Mouse (Mus musculus) layer of hippocampus, postnatal 25 days (tissue): ENCODE results near the gene Gm42417. TPM values are rescaled to one million over a fixed set of nuclear protein-coding genes. Genes with fewer than 3 reads are reported as not detected.

Experiments used
- DNase-seq, 2 experiments: peaks; one replicate each; pipeline ENCODE4 v3.0.0; 2022; ENCODE audit warnings: mixed read lengths in 2 of 2, low spot score in 1 of 2; ENCODE audit errors: extremely low spot score in 1 of 2
- total RNA-seq, 2 experiments: library from RNA; stranded (reverse); gene quantifications; 2 replicates each; pipeline ENCODE4 v1.2.3; 2021

Gm42417 gene
- total RNA-seq, 2 experiments from 2014 or later, result 0.47 TPM; not detected in 1

GRCm38 (mm10) chr1:36566425-36566824 is 27.2 kb upstream of the Gm42417 start:
- DNase-seq, result no peak

DNA sequence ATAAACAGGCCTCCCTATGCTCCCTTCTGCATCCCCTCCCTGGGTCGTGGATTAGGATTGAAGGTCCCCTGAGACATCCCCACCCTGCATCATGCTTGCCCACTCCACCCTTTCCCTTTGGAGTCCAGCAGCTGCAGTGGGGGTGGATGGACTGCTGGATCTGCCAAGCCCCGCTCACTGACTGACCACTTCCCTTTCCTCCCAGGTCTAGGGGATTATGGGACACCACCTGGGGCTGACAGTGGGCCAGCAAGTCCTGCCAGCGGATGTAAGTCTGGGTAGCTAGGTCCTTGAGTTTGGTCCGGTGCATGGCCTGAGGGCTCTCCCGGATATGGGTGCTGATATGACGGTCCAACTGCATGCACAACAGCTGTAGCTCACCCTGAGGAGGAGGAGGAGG is 24.9 kb upstream of the Gm42417 start:
- DNase-seq, result no peak

DNA sequence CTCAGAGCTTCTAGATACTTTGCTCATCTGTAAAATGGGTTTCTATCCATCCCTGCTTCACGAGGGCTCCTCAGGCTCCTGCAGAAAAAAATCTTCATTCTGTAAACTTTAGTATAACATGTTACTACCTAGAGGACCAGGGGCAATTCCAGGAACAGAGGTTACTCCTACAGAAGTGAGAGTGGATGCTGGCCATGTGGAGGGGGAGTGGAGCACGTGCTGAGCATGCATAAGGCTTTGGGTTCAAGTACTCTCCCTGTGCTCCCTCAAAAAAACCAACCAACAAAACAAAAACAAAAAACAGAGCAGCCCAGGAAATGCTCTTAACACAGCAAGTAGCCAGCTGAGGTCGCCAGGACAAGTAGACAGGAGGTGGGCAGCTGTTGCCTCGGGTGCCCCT is 24.4 kb upstream of the Gm42417 start:
- DNase-seq, result no peak

DNA sequence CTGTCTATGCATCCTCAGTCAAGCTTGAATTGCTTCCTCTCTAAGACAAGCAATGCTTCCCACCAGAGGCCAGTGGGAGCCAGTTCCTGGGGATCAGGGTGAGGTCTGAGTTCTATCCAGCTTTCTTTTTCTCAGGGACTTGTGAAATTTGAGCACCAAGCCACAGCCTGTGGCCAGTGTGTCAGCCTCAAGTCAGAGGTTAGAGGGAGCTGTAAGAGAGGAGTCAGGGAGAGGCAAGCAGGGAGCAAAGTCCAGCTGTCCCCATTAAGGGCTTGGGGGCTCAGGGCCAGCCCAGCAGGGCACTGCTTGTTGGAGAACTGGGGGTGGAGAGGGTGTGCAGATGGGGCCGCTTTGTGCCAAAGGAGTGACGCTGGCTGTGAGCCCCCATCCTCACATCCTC is 24.0 kb upstream of the Gm42417 start:
- DNase-seq, result no peak

GRCm38 (mm10) chr1:36562388-36562787 is 23.2 kb upstream of the Gm42417 start:
- no peak for DNase-seq

DNA sequence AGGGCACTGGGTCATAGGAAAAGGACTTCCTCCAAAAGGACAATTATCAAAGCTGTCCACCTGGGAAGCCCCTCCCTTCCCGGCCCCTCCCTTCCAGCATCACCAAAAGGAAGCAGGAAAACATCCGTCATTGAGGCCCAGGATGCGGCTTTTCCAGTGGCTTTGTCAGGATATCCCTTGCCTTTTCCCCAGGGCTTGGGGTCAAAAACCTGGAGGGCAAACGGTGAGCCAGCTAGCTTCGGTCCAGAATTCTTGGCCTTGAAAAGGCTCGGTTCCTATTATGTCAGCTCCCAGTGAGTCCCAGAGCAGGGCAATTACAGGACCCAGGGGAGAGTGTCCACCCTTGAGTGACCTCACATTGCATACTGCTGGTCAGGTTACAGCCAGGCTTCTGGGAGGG is 21.7 kb upstream of the Gm42417 start:
- no peak for DNase-seq

DNA sequence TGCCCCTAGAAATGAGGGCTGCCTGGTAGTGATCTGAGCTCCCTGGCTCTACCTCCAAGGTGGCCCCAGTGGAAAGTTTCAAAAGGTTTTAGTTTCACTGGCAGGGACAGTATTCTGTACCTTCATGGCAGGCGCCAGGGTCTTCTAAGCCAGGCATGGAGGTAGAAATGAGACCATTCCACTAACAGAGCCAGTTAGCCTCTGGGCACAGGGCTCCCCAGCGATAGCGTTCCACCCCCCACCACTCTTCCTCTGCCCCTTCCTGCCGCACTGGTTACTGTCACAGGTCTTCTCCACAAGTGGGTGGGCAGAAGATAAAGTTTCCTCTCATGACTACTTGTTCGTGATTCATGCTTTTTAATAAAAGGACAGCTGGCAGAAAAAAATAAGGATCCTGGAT is 20.7 kb upstream of the Gm42417 start:
- no peak for DNase-seq

GRCm38 (mm10) chr1:36559256-36559655 is 20.0 kb upstream of the Gm42417 start:
- no peak for DNase-seq

DNA sequence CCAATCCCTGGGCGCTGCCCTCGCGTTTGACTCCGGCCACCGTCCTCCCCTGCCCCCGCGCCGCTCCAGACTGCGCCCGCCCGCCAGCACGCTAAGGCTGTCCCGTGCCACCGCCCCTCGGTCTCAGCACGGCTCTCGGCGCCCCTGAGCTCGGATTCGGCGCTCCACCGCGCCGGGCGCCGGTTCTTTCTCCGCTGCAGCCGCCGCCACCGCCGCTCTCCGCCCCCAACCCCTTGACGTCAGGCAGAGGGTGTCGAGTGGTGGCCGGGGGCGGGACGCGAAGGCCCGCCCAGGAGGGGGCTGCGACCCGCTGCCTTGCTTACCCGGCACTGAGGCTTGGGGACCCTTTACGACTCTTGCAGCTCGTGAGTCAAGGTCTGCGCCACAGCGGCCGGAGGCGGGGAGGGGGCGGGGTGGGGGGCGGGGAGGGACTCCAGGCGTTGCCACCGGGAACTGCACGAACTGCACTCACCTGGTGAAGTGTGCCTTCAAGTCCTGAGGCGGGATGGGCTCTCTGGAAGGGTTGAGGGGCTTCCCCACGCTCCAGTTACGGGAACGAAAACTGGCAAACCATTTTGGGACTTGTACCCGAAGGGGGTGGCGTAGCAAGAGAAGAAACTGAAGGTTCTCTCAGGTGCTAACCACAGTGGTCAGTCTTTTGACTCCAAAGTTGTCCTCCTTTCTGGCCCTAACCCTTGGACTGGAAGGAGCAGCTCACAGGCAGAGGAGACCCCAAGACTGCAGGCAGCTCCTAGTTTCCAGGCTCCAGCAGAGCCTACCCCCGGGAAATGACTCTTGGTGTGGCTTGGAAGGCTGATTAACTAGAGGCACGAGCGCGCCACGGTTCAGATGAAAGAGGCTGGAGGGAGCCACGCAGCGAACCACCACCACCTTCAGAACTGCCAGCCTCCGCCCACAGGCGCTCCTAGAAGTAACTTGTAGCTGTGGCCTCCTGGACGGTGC is 19.1 kb upstream of the Gm42417 start, which contains the start of gene Sema4c:
Gene Sema4c (minus strand): TSS at position 319 of the 963 bp plus-strand sequence.
- DNase-seq, result peak; percentile 66 to 70

DNA sequence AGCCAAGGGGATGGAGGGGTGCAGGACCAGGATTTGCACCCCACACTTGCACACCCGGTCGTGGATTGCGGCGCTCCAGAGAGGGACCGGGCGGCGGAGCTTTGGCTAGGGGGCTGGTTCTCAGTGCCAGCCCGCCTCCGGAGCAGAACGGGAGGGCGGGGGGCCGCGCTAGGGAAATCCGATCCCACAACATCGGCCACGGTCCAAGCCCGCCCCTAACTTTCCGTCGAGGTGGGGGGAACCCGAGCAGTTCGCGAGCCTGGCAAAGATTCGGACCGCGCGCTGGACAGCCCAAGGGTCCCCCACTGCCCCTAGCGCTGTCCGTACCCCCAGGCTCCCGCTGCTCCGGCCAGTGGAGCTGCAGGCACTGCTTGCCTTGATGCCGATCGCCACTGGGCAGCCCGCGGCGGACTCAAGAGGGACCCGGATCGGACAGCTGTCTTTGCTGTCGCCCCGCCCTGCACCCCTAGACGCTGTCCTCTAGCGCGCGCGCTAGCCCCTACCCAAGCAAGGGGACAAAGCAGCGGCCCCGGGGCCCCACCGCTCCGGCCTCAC is 18.3 kb upstream of the Gm42417 start:
- DNase-seq, result peak; percentile 55 to 57

- peak; percentile 99 for DNase-seq
These were observed 17.6 kb upstream of the Gm42417 start for GRCm38 (mm10) chr1:36556553-36557456.

- DNase-seq, result no peak
These were observed 16.7 kb upstream of the Gm42417 start for GRCm38 (mm10) chr1:36555798-36556395.

- DNase-seq, result no peak
These were observed 15.6 kb upstream of the Gm42417 start for GRCm38 (mm10) chr1:36554633-36555399.

DNA sequence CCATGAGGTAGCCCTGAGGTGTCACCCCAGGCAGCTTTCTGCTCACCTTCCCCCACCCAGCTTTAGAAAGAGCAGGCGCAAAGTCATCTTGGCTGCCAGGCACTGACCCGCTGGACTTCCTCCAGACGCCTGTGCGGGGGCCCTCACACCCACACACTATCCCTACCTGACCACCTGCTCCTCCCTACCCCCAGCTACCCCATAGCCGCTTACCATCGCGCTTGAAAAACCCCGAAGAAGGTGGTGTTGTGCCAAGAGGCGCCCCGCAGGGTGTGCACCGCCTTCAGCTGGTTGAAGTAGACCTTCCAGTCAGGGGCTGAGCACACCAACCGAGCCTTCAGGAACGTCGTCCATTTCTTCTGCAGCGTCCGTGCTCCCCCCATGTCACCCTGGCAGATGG is 13.3 kb upstream of the Gm42417 start:
- DNase-seq, result no peak

GRCm38 (mm10) chr1:36551904-36552303 is 12.7 kb upstream of the Gm42417 start:
- DNase-seq, result no peak

GRCm38 (mm10) chr1:36550075-36550863 is 11.0 kb upstream of the Gm42417 start:
- no peak for DNase-seq

GRCm38 (mm10) chr1:36549491-36549890 is 10.3 kb upstream of the Gm42417 start:
- no peak for DNase-seq

DNA sequence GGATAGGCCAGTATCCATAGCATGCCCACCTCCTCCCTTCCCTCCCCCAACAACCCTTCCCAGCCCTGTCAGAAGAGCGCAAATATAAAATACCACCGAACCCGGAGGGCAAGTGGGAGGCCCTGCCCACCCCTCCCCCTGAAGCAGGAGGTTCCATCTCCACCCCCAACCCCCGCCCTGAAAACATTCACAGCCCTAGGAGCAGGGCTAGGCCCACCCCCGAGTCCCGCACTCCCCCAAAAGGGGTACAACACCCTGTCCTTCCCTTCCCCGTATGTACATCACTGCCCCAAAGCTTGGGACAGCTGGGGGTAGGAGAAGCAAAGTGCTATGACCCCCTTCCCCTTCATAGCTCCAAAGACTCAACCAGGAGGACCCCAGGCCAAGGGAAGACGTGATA is 9.5 kb upstream of the Gm42417 start:
- DNase-seq, result no peak
